Mouse (Mus musculus): ENCODE results near the gene Igsf8.

GRCm38 (mm10) chr1:172368768-172369418 lies 107.5 kb downstream of the Igsf8 start:
- TF ChIP-seq CTCF (IDR thresholded peaks at IDR 0.05; ENCODE audit: extremely low read depth, insufficient read depth, insufficient read length, insufficient replicate concordance) (peak; percentile 58; the same call in 1 of the 2 replicates), POLR2A (IDR thresholded peaks at IDR 0.05; ENCODE audit: low read depth, low read length) (no peak)
